Mouse (Mus musculus) common myeloid progenitor, adult 5-6 weeks (primary cell): ENCODE results near the gene Hirip3. TPM values are rescaled to one million over a fixed set of nuclear protein-coding genes. Genes with fewer than 3 reads are reported as not detected.
"Not testable (repeated sequence)": the region's sequence is repeated elsewhere in the genome, so short reads cannot be mapped to it uniquely, and the experiment has no call there.

ENCODE experiments used
- ATAC-seq: replicated peaks from 2 replicates; pipeline ENCODE4 v1.8.0; 2016; ENCODE audit warnings: low read depth, mild to moderate bottlenecking, moderate TSS enrichment, inconsistent platforms; ENCODE audit not compliant: poor library complexity, severe bottlenecking
- total RNA-seq: library from RNA; stranded (forward); fragments of 200-1000, 187-1606 nt; gene quantifications from 2 replicates; pipeline ENCODE4 v1.2.3, GENCODE M21; 2017

Hirip3 gene
- total RNA-seq, 1 experiment from 2014 or later: 283 TPM

GRCm38 (mm10) chr7:126898102-126898990 is 36.6 kb downstream of the Hirip3 start:
- ATAC-seq: peak; percentile 89

GRCm38 (mm10) chr7:126899781-126900180 is 38.0 kb downstream of the Hirip3 start:
- ATAC-seq: not testable (repeated sequence)

- 0 out of 2 replicates have a peak, but pooled peaks have one; percentile 18 for ATAC-seq
Measured at GRCm38 (mm10) chr7:126905590-126905989, 43.8 kb downstream of the Hirip3 start.

- ATAC-seq: 0 out of 2 replicates have a peak, but pooled peaks have one; percentile 2
Measured at GRCm38 (mm10) chr7:126914844-126915243, 53.1 kb downstream of the Hirip3 start.

Other genes starting within 250 kb of the Hirip3 start
- 2.5 and 2.8 TPM in 2 replicates for gene Nupr1, start 231.1 kb upstream of the Hirip3 start, total RNA-seq
- gene Sgf29, start 212.7 kb upstream of the Hirip3 start, total RNA-seq: 40.8 and 51.8 TPM in 2 replicates
- 0.37 TPM in 1 of 2 replicates, not detected in the other for gene Sult1a1, start 185.5 kb upstream of the Hirip3 start, total RNA-seq
- 119 and 144 TPM in 2 replicates for gene Bola2, start 166.6 kb upstream of the Hirip3 start, total RNA-seq
- gene Slx1b, start 166.2 kb upstream of the Hirip3 start, total RNA-seq: 3.4 and 6.0 TPM in 2 replicates
- gene Coro1a, start 154.2 kb upstream of the Hirip3 start, total RNA-seq: 301 and 302 TPM in 2 replicates
- gene Mapk3, start 102.4 kb upstream of the Hirip3 start, total RNA-seq: 23.0 and 28.2 TPM in 2 replicates
- gene Gdpd3, start 95.6 kb upstream of the Hirip3 start, total RNA-seq: 2.3 and 5.1 TPM in 2 replicates
- gene Ypel3, start 85.0 kb upstream of the Hirip3 start, total RNA-seq: 38.9 and 42.7 TPM in 2 replicates
- gene Tbx6, start 80.5 kb upstream of the Hirip3 start, total RNA-seq: not detected in 2 replicates
- 120 and 125 TPM in 2 replicates for gene Ppp4c, start 69.5 kb upstream of the Hirip3 start, total RNA-seq
- not detected in 2 replicates for gene Fam57b, start 64.3 kb upstream of the Hirip3 start, total RNA-seq
- gene 4930451I11Rik, start 30.3 kb upstream of the Hirip3 start, total RNA-seq: not detected in 2 replicates
- gene Doc2a, start 14.6 kb upstream of the Hirip3 start, total RNA-seq: not detected in 2 replicates
- gene Ino80e, start 405 bp downstream of the Hirip3 start, total RNA-seq: 33.4 and 43.2 TPM in 2 replicates
- gene Taok2, start 22.7 kb downstream of the Hirip3 start, total RNA-seq: 32.2 and 42.2 TPM in 2 replicates
- 21.1 and 31.9 TPM in 2 replicates for gene Tmem219, start 60.9 kb downstream of the Hirip3 start, total RNA-seq
- gene Kctd13, start 66.9 kb downstream of the Hirip3 start, total RNA-seq: 9.6 and 13.2 TPM in 2 replicates
- not detected in 2 replicates for gene Asphd1, start 87.6 kb downstream of the Hirip3 start, total RNA-seq
- gene Sez6l2, start 88.6 kb downstream of the Hirip3 start, total RNA-seq: 0.14 and 1.9 TPM in 2 replicates
- 33.7 and 60.5 TPM in 2 replicates for gene Cdipt, start 113.9 kb downstream of the Hirip3 start, total RNA-seq
- gene Cdiptos, start 114.1 kb downstream of the Hirip3 start, total RNA-seq: 1.0 and 2.3 TPM in 2 replicates
- 19.3 and 21.8 TPM in 2 replicates for gene Mvp, start 152.6 kb downstream of the Hirip3 start, total RNA-seq
- gene Pagr1b, start 154.5 kb downstream of the Hirip3 start, total RNA-seq: not detected in 2 replicates
- 36.7 TPM in 1 of 2 replicates, not detected in the other for gene Pagr1a, start 155.4 kb downstream of the Hirip3 start, total RNA-seq
- 30.9 and 33.1 TPM in 2 replicates for gene Gm42742, start 159.1 kb downstream of the Hirip3 start, total RNA-seq
- gene Prrt2, start 159.2 kb downstream of the Hirip3 start, total RNA-seq: 1.3 TPM in 1 of 2 replicates, not detected in the other
- 59.0 and 67.8 TPM in 2 replicates for gene Maz, start 165.1 kb downstream of the Hirip3 start, total RNA-seq
- gene Kif22, start 180.5 kb downstream of the Hirip3 start, total RNA-seq: 81.6 and 90.9 TPM in 2 replicates
- gene Zg16, start 225.4 kb downstream of the Hirip3 start, total RNA-seq: 22.6 and 31.2 TPM in 2 replicates
- gene AI467606, start 229.4 kb downstream of the Hirip3 start, total RNA-seq: 17.2 and 24.1 TPM in 2 replicates